Mouse (Mus musculus) lung, adult 2 months (tissue): Measurements from ENCODE around the gene Rrp1b. TPM values are rescaled to one million over a fixed set of nuclear protein-coding genes. Genes with fewer than 3 reads are reported as not detected.

ENCODE experiments used
- DNase-seq: peaks from one replicate; pipeline ENCODE4 v3.0.0; 2022
- H3K4me1 ChIP-seq: fragments of 200-500 bp; 2 replicates; pipeline ENCODE4 v1.6.1; 2011; ENCODE audit warnings: low read length; ENCODE audit not compliant: control insufficient read depth, insufficient read depth
- H3K4me3 ChIP-seq: fragments of 200-500 bp; replicated peaks from 2 replicates; pipeline ENCODE3; 2011; ENCODE audit warnings: low read depth, mild to moderate bottlenecking, control low read depth, low read length; ENCODE audit errors: extremely low read depth
- CTCF ChIP-seq: fragments of 200-500 bp; IDR thresholded peaks from 2 replicates; pipeline ENCODE4 v1.5.1; 2011; ENCODE audit warnings: mild to moderate bottlenecking, low read length, control low read depth; ENCODE audit not compliant: insufficient read depth
- POLR2A ChIP-seq: fragments of 200-500 bp; IDR thresholded peaks from 2 replicates; pipeline ENCODE4 v1.6.1; 2011; ENCODE audit warnings: low read depth, mild to moderate bottlenecking, control low read depth, low read length, borderline replicate concordance; ENCODE audit errors: extremely low read depth
- WGBS: fragments of 180-500 bp; shearing (Covaris S2); methylation state at CpG from one replicate; pipeline ENCODE4 v1.1.7; 2018; 5-methylcytosine and 5-hydroxymethylcytosine counted together
- polyA plus RNA-seq: library from polyadenylated mRNA; depleted of rRNA; stranded (reverse); fragments of >200 nt; gene quantifications from 2 replicates; pipeline ENCODE4 v1.2.3, GENCODE M21; 2012

Rrp1b gene
- polyA plus RNA-seq, 1 experiment: 10.0 TPM

GRCm38 (mm10) chr17:32006800-32007199 lies 29.1 kb upstream of the Rrp1b start:
- Histone ChIP-seq H3K4me3 (no peak overlapping the region), H3K4me1 (peaks cover 5% of the 10 kb centered on the region)
- no peak for DNase-seq
- TF ChIP-seq POLR2A (no peak), CTCF (no peak)
- WGBS: 30% methylated on average over 5 of the region's 5 CpGs

- 73% methylated on average over 6 of the region's 6 CpGs for WGBS
- DNase-seq: no peak
- Histone ChIP-seq H3K4me3 (no peak overlapping the region), H3K4me1 (peaks cover 5% of the 10 kb centered on the region)
- TF ChIP-seq POLR2A (no peak), CTCF (no peak)
Observed at GRCm38 (mm10) chr17:32011694-32012093, 24.2 kb upstream of the Rrp1b start.

- no peak overlapping the region for H3K4me3 ChIP-seq
- TF ChIP-seq POLR2A: no peak
- DNase-seq: no peak
- 53% methylated on average over 3 of the region's 3 CpGs for WGBS
- H3K4me1 ChIP-seq: no peaks in the 10 kb centered on the region; the same call in 1 of the 2 replicates
Observed at GRCm38 (mm10) chr17:32012254-32012653, 23.6 kb upstream of the Rrp1b start.

- Histone ChIP-seq H3K4me1 (no peaks in the 10 kb centered on the region), H3K4me3 (no peak overlapping the region)
- no peak for DNase-seq
- TF ChIP-seq POLR2A: no peak
- no peak for TF ChIP-seq CTCF
Observed at GRCm38 (mm10) chr17:32013659-32014058, 22.2 kb upstream of the Rrp1b start.

- Histone ChIP-seq H3K4me3 (no peak overlapping the region), H3K4me1 (no peaks in the 10 kb centered on the region)
- WGBS: 92% methylated on average over 8 of the region's 8 CpGs
- no peak for DNase-seq
- TF ChIP-seq CTCF (no peak), POLR2A (no peak)
Observed at GRCm38 (mm10) chr17:32016481-32016880, 19.4 kb upstream of the Rrp1b start.

- WGBS: 63% methylated on average over 5 of the region's 5 CpGs
- no peak for DNase-seq
Observed at GRCm38 (mm10) chr17:32018127-32018894, 17.6 kb upstream of the Rrp1b start.

GRCm38 (mm10) chr17:32021981-32022380 lies 13.9 kb upstream of the Rrp1b start:
- H3K4me1 ChIP-seq: peaks cover 6% of the 10 kb centered on the region
- TF ChIP-seq CTCF (no peak), POLR2A (no peak)
- DNase-seq: no peak
- 86% methylated on average over 3 of the region's 3 CpGs for WGBS
- H3K4me3 ChIP-seq: no peak overlapping the region

More at GRCm38 (mm10) chr17:32018127-32018894, 17.6 kb upstream of the Rrp1b start:
- Histone ChIP-seq H3K4me1 (no peaks in the 10 kb centered on the region; the same call in 1 of the 2 replicates), H3K4me3 (no peak overlapping the region)
- TF ChIP-seq CTCF: no peak
- no peak for TF ChIP-seq POLR2A

GRCm38 (mm10) chr17:32022551-32022950 lies 13.3 kb upstream of the Rrp1b start:
- peaks cover 6% of the 10 kb centered on the region for H3K4me1 ChIP-seq
- WGBS: 68% methylated on average over 6 of the region's 6 CpGs
- no peak for DNase-seq
- no peak overlapping the region for H3K4me3 ChIP-seq
- TF ChIP-seq CTCF (no peak), POLR2A (no peak)

GRCm38 (mm10) chr17:32023088-32023487 lies 12.8 kb upstream of the Rrp1b start:
- Histone ChIP-seq H3K4me3 (no peak overlapping the region), H3K4me1 (peaks cover 6% of the 10 kb centered on the region)
- WGBS: 50% methylated on average over 8 of the region's 8 CpGs
- TF ChIP-seq CTCF: no peak
- no peak for TF ChIP-seq POLR2A
- DNase-seq: no peak

- 51% methylated on average over 5 of the region's 5 CpGs for WGBS
- TF ChIP-seq CTCF (no peak), POLR2A (no peak)
- peak; percentile 60 for DNase-seq
- H3K4me1 ChIP-seq: peaks cover 6% of the 10 kb centered on the region
- no peak overlapping the region for H3K4me3 ChIP-seq
Observed at GRCm38 (mm10) chr17:32024671-32025073, 11.2 kb upstream of the Rrp1b start.

GRCm38 (mm10) chr17:32025386-32025785 lies 10.5 kb upstream of the Rrp1b start:
- TF ChIP-seq POLR2A: no peak
- peak; percentile 92 for TF ChIP-seq CTCF
- peak; percentile 64 for DNase-seq
- WGBS: 16% methylated on average over 2 of the region's 2 CpGs
- Histone ChIP-seq H3K4me1 (peaks cover 6% of the 10 kb centered on the region), H3K4me3 (no peak overlapping the region)

GRCm38 (mm10) chr17:32027666-32028065 lies 8.2 kb upstream of the Rrp1b start:
- WGBS: 26% methylated on average over 3 of the region's 3 CpGs
- no peak overlapping the region for H3K4me3 ChIP-seq
- DNase-seq: no peak
- TF ChIP-seq POLR2A (no peak), CTCF (no peak)
- peaks cover 6% of the 10 kb centered on the region for H3K4me1 ChIP-seq
